Mouse (Mus musculus) neural tube, embryonic 15.5 days (tissue): ENCODE data around the gene Ecd. TPM values are rescaled to one million over a fixed set of nuclear protein-coding genes. Genes with fewer than 3 reads are reported as not detected.

ENCODE experiments used
- ATAC-seq: fragments of 200-750 bp; cut with Nextera tagmentation; 2 replicates; pipeline ENCODE4 v1.8.0; 2017; ENCODE audit warnings: mild to moderate bottlenecking, moderate TSS enrichment, moderate library complexity; ENCODE audit not compliant: low FRiP score
- H3K27ac ChIP-seq: fragments of 300-500 bp; sonication (generic); replicated peaks from 2 replicates; pipeline ENCODE4 v1.5.1; 2015; ENCODE audit warnings: mild to moderate bottlenecking, inconsistent platforms
- H3K27me3 ChIP-seq: fragments of 300-500 bp; sonication (generic); replicated peaks from 2 replicates; pipeline ENCODE4 v1.6.1; 2015; ENCODE audit warnings: inconsistent platforms
- H3K36me3 ChIP-seq: fragments of 300-500 bp; sonication (generic); 2 replicates; pipeline ENCODE4 v1.6.1; 2015; ENCODE audit warnings: inconsistent platforms
- H3K4me1 ChIP-seq: fragments of 300-500 bp; sonication (generic); 2 replicates; pipeline ENCODE4 v1.6.1; 2015; ENCODE audit warnings: inconsistent platforms
- H3K4me2 ChIP-seq: fragments of 300-500 bp; sonication (generic); 2 replicates; pipeline ENCODE4 v1.6.1; 2015; ENCODE audit warnings: inconsistent platforms, mild to moderate bottlenecking, moderate library complexity
- H3K4me3 ChIP-seq: fragments of 300-500 bp; sonication (generic); replicated peaks from 2 replicates; pipeline ENCODE4 v1.5.1; 2015; ENCODE audit warnings: mild to moderate bottlenecking, inconsistent platforms
- H3K9ac ChIP-seq: fragments of 300-500 bp; sonication (generic); replicated peaks from 2 replicates; pipeline ENCODE4 v1.6.1; 2015; ENCODE audit warnings: mild to moderate bottlenecking, inconsistent platforms
- H3K9me3 ChIP-seq: fragments of 300-500 bp; sonication (generic); replicated peaks from 2 replicates; pipeline ENCODE4 v1.6.1; 2016; ENCODE audit warnings: inconsistent platforms
- WGBS: fragments of 180-500 bp; shearing (Covaris S2); methylation state at CpG from one replicate; pipeline ENCODE4 v1.1.7; 2015; ENCODE audit warnings: mixed read lengths; 5-methylcytosine and 5-hydroxymethylcytosine counted together
- polyA plus RNA-seq: library from polyadenylated mRNA; unstranded; fragments of >200 nt; fragmentation: Nextera tagmentation; extraction: Ambion mirVana; gene quantifications from 2 replicates; pipeline ENCODE4 v1.2.1, GENCODE M21; 2015

Ecd gene
- 48.4 and 51.3 TPM in 2 replicates for polyA plus RNA-seq

- Histone ChIP-seq H3K4me1 (peaks cover 34% of the 10 kb centered on the region), H3K27me3 (no peaks in the 10 kb centered on the region), H3K36me3 (peaks cover 30% of the 10 kb centered on the region), H3K9ac (peak within 1 kb of the TSS; percentile 96), H3K9me3 (no peaks in the 10 kb centered on the region), H3K4me2 (peak within 1 kb of the TSS; percentile 72), H3K27ac (peak within 1 kb of the TSS; percentile 96), H3K4me3 (peak within 1 kb of the TSS; percentile 93)
- WGBS: under 1% methylated on average over 41 of the region's 42 CpGs
- peak; percentile 99 for ATAC-seq
Measured at GRCm38 (mm10) chr14:20347991-20348541, at the start of gene Ecd, which contains the start of gene Fam149b. Gene Ecd (minus strand): TSS chr14:20348121. Gene Fam149b (plus strand): TSS chr14:20348162.

GRCm38 (mm10) chr14:20397220-20397619, 49.3 kb upstream of the Ecd start:
- H3K36me3 ChIP-seq: no peaks in the 10 kb centered on the region
- H3K27ac ChIP-seq: no peak overlapping the region
- H3K9ac ChIP-seq: no peak overlapping the region
- no peaks in the 10 kb centered on the region for H3K27me3 ChIP-seq
- peaks cover 15% of the 10 kb centered on the region for H3K4me1 ChIP-seq
- no peak overlapping the region for H3K4me3 ChIP-seq
- no peak for ATAC-seq
- 83% methylated on average over 9 of the region's 9 CpGs for WGBS
- H3K9me3 ChIP-seq: no peaks in the 10 kb centered on the region
- H3K4me2 ChIP-seq: no peak overlapping the region

- peaks cover 27% of the 10 kb centered on the region for H3K4me1 ChIP-seq
- H3K27ac ChIP-seq: peak within 1 kb of the TSS; percentile 90
- H3K4me3 ChIP-seq: peak within 1 kb of the TSS; percentile 64
- WGBS: under 1% methylated on average over 68 of the region's 68 CpGs
- H3K9me3 ChIP-seq: no peaks in the 10 kb centered on the region
- peak within 1 kb of the TSS; percentile 75 for H3K9ac ChIP-seq
- H3K27me3 ChIP-seq: no peaks in the 10 kb centered on the region
- peak within 1 kb of the TSS; percentile 60 for H3K4me2 ChIP-seq
- ATAC-seq: peak; percentile 96
- H3K36me3 ChIP-seq: peaks cover 13% of the 10 kb centered on the region
Measured at GRCm38 (mm10) chr14:20393205-20393913, 45.4 kb upstream of the Ecd start, which contains the start of gene Mrps16. Gene Mrps16 (minus strand): TSS chr14:20393634.

- H3K36me3 ChIP-seq: peaks cover 13% of the 10 kb centered on the region
- ATAC-seq: no peak
- WGBS: 87% methylated on average over 4 of the region's 4 CpGs
- H3K4me2 ChIP-seq: peak overlapping the region; percentile 60
- H3K27ac ChIP-seq: no peak overlapping the region
- H3K27me3 ChIP-seq: no peaks in the 10 kb centered on the region
- H3K4me1 ChIP-seq: peaks cover 38% of the 10 kb centered on the region
- H3K9ac ChIP-seq: no peak overlapping the region; the same call in 1 of the 2 replicates
- H3K9me3 ChIP-seq: no peaks in the 10 kb centered on the region
- H3K4me3 ChIP-seq: no peak overlapping the region
Measured at GRCm38 (mm10) chr14:20392326-20392725, 44.4 kb upstream of the Ecd start.

GRCm38 (mm10) chr14:20389446-20390079, 41.6 kb upstream of the Ecd start:
- ATAC-seq: no peak
- H3K4me2 ChIP-seq: peak overlapping the region; percentile 74
- peak overlapping the region; percentile 87; the same call in 1 of the 2 replicates for H3K27ac ChIP-seq
- peaks cover 27% of the 10 kb centered on the region for H3K36me3 ChIP-seq
- peak overlapping the region; percentile 61 for H3K4me3 ChIP-seq
- H3K9me3 ChIP-seq: no peaks in the 10 kb centered on the region
- H3K4me1 ChIP-seq: peaks cover 58% of the 10 kb centered on the region
- H3K27me3 ChIP-seq: no peaks in the 10 kb centered on the region
- WGBS: 88% methylated on average over 8 of the region's 8 CpGs
- peak overlapping the region; percentile 72 for H3K9ac ChIP-seq

- Histone ChIP-seq H3K27me3 (no peaks in the 10 kb centered on the region), H3K9me3 (no peaks in the 10 kb centered on the region), H3K4me1 (peaks cover 50% of the 10 kb centered on the region), H3K9ac (peak within 1 kb of the TSS; percentile 72), H3K4me2 (peak within 1 kb of the TSS; percentile 74), H3K4me3 (peak within 1 kb of the TSS; percentile 61), H3K36me3 (peaks cover 34% of the 10 kb centered on the region), H3K27ac (peak within 1 kb of the TSS; percentile 87)
- under 1% methylated on average over 59 of the region's 59 CpGs for WGBS
- peak; percentile 73 for ATAC-seq
Measured at GRCm38 (mm10) chr14:20388441-20389129, 40.7 kb upstream of the Ecd start, which contains the start of gene Dnajc9. Gene Dnajc9 (minus strand): TSS chr14:20388910.

GRCm38 (mm10) chr14:20379753-20380430, 32.0 kb upstream of the Ecd start:
- Histone ChIP-seq H3K4me2 (no peak overlapping the region), H3K9me3 (no peaks in the 10 kb centered on the region), H3K4me3 (no peak overlapping the region), H3K36me3 (peaks cover 72% of the 10 kb centered on the region), H3K27ac (no peak overlapping the region), H3K9ac (no peak overlapping the region), H3K27me3 (no peaks in the 10 kb centered on the region), H3K4me1 (no peaks in the 10 kb centered on the region)
- WGBS: 92% methylated on average over 9 of the region's 9 CpGs
- no peak for ATAC-seq

GRCm38 (mm10) chr14:20379087-20379640, 31.2 kb upstream of the Ecd start:
- ATAC-seq: no peak
- Histone ChIP-seq H3K9me3 (no peaks in the 10 kb centered on the region), H3K4me3 (no peak overlapping the region), H3K36me3 (peaks cover 71% of the 10 kb centered on the region), H3K4me1 (no peaks in the 10 kb centered on the region), H3K27ac (no peak overlapping the region), H3K9ac (no peak overlapping the region), H3K4me2 (no peak overlapping the region), H3K27me3 (no peaks in the 10 kb centered on the region)
- 94% methylated on average over 5 of the region's 5 CpGs for WGBS

- H3K9me3 ChIP-seq: no peaks in the 10 kb centered on the region
- no peaks in the 10 kb centered on the region for H3K4me1 ChIP-seq
- no peak overlapping the region for H3K27ac ChIP-seq
- peaks cover 71% of the 10 kb centered on the region for H3K36me3 ChIP-seq
- ATAC-seq: no peak; the same call in 1 of the 2 replicates
- no peaks in the 10 kb centered on the region for H3K27me3 ChIP-seq
- H3K4me3 ChIP-seq: no peak overlapping the region
- H3K9ac ChIP-seq: no peak overlapping the region
- H3K4me2 ChIP-seq: no peak overlapping the region
- WGBS: 43% methylated on average over 13 of the region's 13 CpGs
Measured at GRCm38 (mm10) chr14:20378313-20379061, 30.6 kb upstream of the Ecd start.

- no peak overlapping the region for H3K9ac ChIP-seq
- no peaks in the 10 kb centered on the region for H3K27me3 ChIP-seq
- no peak overlapping the region for H3K4me2 ChIP-seq
- H3K4me3 ChIP-seq: no peak overlapping the region
- no peaks in the 10 kb centered on the region for H3K9me3 ChIP-seq
- ATAC-seq: no peak
- peaks cover 69% of the 10 kb centered on the region for H3K36me3 ChIP-seq
- H3K4me1 ChIP-seq: no peaks in the 10 kb centered on the region
- no peak overlapping the region for H3K27ac ChIP-seq
- 82% methylated on average over 4 of the region's 4 CpGs for WGBS
Measured at GRCm38 (mm10) chr14:20377112-20377521, 29.2 kb upstream of the Ecd start.
